Mouse (Mus musculus): ENCODE results near the gene Gm10100.
"Not testable (repeated sequence)": the region's sequence is repeated elsewhere in the genome, so short reads cannot be mapped to it uniquely, and the experiment has no call there.

Gene Gm10100

DNA sequence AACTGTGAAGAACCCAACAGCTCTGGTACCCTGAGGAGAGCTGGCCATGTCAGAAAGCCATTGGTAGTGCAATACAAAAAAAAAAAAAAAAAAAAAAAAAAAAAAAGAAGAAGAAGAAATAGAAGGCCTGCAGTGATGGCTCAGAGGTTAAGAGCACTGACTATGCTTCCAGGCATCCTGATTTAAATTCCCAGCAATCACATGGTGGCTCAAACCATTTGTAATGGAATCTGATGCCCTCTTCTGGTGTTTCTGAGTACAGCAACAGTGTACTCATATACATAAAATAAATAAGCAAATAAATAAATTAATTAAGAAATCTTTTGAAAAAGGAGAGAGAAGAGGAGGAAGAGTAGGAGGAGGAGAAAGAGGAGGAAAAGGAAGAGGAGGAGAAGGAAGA, 27.2 kb downstream of the Gm10100 start:
- DNase-seq = no peak

GRCm38 (mm10) chr10:77759582-77759981, 33.3 kb downstream of the Gm10100 start, which contains the start of gene Gm3233:
TSS of gene Gm3233 (minus strand) at chr10:77759682.
- DNase-seq = not testable (repeated sequence)

GRCm38 (mm10) chr10:77769727-77770126, 43.4 kb downstream of the Gm10100 start:
- no peak for DNase-seq

DNA sequence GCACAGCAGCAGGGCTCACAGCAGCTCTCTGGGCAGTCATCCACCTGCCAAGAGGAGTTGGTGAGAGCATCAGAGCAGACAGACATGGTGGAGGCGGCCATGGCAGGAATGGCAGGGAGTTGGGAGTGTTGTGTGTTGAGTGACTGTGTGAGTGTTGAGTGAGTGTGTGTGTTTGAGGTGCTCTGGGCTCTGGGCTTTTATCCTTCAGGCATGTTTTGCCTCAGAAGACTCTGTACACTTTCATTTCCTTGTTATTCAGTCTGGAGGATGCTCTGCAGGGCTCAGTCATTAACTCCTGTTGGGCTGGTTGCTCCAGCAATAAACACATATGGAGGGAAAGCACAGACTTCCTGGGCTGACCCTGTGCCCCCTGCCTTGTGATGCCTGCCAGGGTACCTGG, 44.9 kb downstream of the Gm10100 start, which contains the start of gene Gm3238:
Gm3238 (minus strand) TSS at position 101 of the 400 bp plus-strand sequence.
- DNase-seq = not testable (repeated sequence)

- DNase-seq = not testable (repeated sequence)
Observed at GRCm38 (mm10) chr10:77772142-77772541, 45.9 kb downstream of the Gm10100 start.
